Mouse (Mus musculus) intestine, embryonic 15.5 days (tissue): ENCODE results near the gene Gbe1. TPM values are rescaled to one million over a fixed set of nuclear protein-coding genes. Genes with fewer than 3 reads are reported as not detected.

ENCODE experiments used
- ATAC-seq: fragments of 200-750 bp; cut with Nextera tagmentation; 2 replicates; pipeline ENCODE4 v1.8.0; 2017; ENCODE audit warnings: moderate TSS enrichment, moderate library complexity
- H3K27ac ChIP-seq: fragments of 300-500 bp; sonication (generic); 2 replicates; pipeline ENCODE4 v1.5.1; 2015; ENCODE audit warnings: mild to moderate bottlenecking, inconsistent platforms
- H3K27me3 ChIP-seq: fragments of 300-500 bp; sonication (generic); replicated peaks from 2 replicates; pipeline ENCODE4 v1.6.1; 2015; ENCODE audit warnings: inconsistent platforms
- H3K36me3 ChIP-seq: fragments of 300-500 bp; sonication (generic); 2 replicates; pipeline ENCODE4 v1.6.1; 2015; ENCODE audit warnings: inconsistent platforms
- H3K4me1 ChIP-seq: fragments of 300-500 bp; sonication (generic); replicated peaks from 2 replicates; pipeline ENCODE4 v1.6.1; 2015; ENCODE audit warnings: inconsistent platforms
- H3K4me2 ChIP-seq: fragments of 300-500 bp; sonication (generic); replicated peaks from 2 replicates; pipeline ENCODE4 v1.6.1; 2015; ENCODE audit warnings: mild to moderate bottlenecking, inconsistent platforms
- H3K4me3 ChIP-seq: fragments of 300-500 bp; sonication (generic); replicated peaks from 2 replicates; pipeline ENCODE4 v1.5.1; 2015; ENCODE audit warnings: inconsistent platforms
- H3K9ac ChIP-seq: fragments of 300-500 bp; sonication (generic); 2 replicates; pipeline ENCODE4 v1.6.1; 2015; ENCODE audit warnings: inconsistent platforms
- H3K9me3 ChIP-seq: fragments of 300-500 bp; sonication (generic); 2 replicates; pipeline ENCODE4 v1.6.1; 2016; ENCODE audit warnings: inconsistent platforms
- WGBS: fragments of 180-500 bp; shearing (Covaris S2); methylation state at CpG from one replicate; pipeline ENCODE4 v1.1.7; 2015; 5-methylcytosine and 5-hydroxymethylcytosine counted together
- polyA plus RNA-seq: library from polyadenylated mRNA; unstranded; fragments of >200 nt; fragmentation: Nextera tagmentation; extraction: Ambion mirVana; gene quantifications from 2 replicates; pipeline ENCODE4 v1.2.1, GENCODE M21; 2015

Gene Gbe1
- 23.3 and 25.3 TPM in 2 replicates for polyA plus RNA-seq

- Histone ChIP-seq H3K4me3 (peak within 1 kb of the TSS; percentile 73), H3K4me2 (peak within 1 kb of the TSS; percentile 58), H3K36me3 (no peaks in the 10 kb centered on the region), H3K27me3 (no peaks in the 10 kb centered on the region), H3K4me1 (no peaks in the 10 kb centered on the region), H3K27ac (peak within 1 kb of the TSS; percentile 96), H3K9me3 (no peaks in the 10 kb centered on the region), H3K9ac (peak within 1 kb of the TSS; percentile 79)
- under 1% methylated on average over 69 of the region's 82 CpGs for WGBS
- ATAC-seq, result peak; percentile 99
These were observed at the start of gene Gbe1 for GRCm38 (mm10) chr16:70313886-70314577. Gbe1 (plus strand) TSS chr16:70313949.

GRCm38 (mm10) chr16:70310691-70311090 is 3.1 kb upstream of the Gbe1 start:
- no peaks in the 10 kb centered on the region for H3K4me1 ChIP-seq
- no peak overlapping the region for H3K9ac ChIP-seq
- no peaks in the 10 kb centered on the region for H3K36me3 ChIP-seq
- 83% methylated on average over 4 of the region's 4 CpGs for WGBS
- no peak overlapping the region for H3K27ac ChIP-seq
- no peak overlapping the region for H3K4me2 ChIP-seq
- H3K4me3 ChIP-seq, result no peak overlapping the region
- H3K9me3 ChIP-seq, result no peaks in the 10 kb centered on the region
- no peaks in the 10 kb centered on the region for H3K27me3 ChIP-seq
- ATAC-seq, result no peak

GRCm38 (mm10) chr16:70313496-70313885 is 258 bp upstream of the Gbe1 start:
- peak; percentile 9 for ATAC-seq
- no peaks in the 10 kb centered on the region for H3K36me3 ChIP-seq
- H3K27me3 ChIP-seq, result no peaks in the 10 kb centered on the region
- H3K9ac ChIP-seq, result peak overlapping the region; percentile 79
- H3K27ac ChIP-seq, result peak overlapping the region; percentile 96
- H3K4me3 ChIP-seq, result peak overlapping the region; percentile 73
- WGBS, result 2% methylated on average over 7 of the region's 7 CpGs
- no peaks in the 10 kb centered on the region for H3K4me1 ChIP-seq
- peak overlapping the region; percentile 58 for H3K4me2 ChIP-seq
- no peaks in the 10 kb centered on the region for H3K9me3 ChIP-seq

- H3K27me3 ChIP-seq, result no peaks in the 10 kb centered on the region
- no peak for ATAC-seq
- peak overlapping the region; percentile 96 for H3K27ac ChIP-seq
- H3K4me2 ChIP-seq, result peak overlapping the region; percentile 58
- H3K9me3 ChIP-seq, result no peaks in the 10 kb centered on the region
- peak overlapping the region; percentile 79 for H3K9ac ChIP-seq
- peak overlapping the region; percentile 73 for H3K4me3 ChIP-seq
- under 1% methylated on average over 9 of the region's 9 CpGs for WGBS
- no peaks in the 10 kb centered on the region for H3K4me1 ChIP-seq
- H3K36me3 ChIP-seq, result no peaks in the 10 kb centered on the region
These were observed 805 bp downstream of the Gbe1 start for GRCm38 (mm10) chr16:70314578-70314930.

- no peak for ATAC-seq
- 48% methylated on average over 3 of the region's 3 CpGs for WGBS
- H3K4me1 ChIP-seq, result no peaks in the 10 kb centered on the region
- no peaks in the 10 kb centered on the region for H3K27me3 ChIP-seq
- no peak overlapping the region for H3K27ac ChIP-seq
- H3K9me3 ChIP-seq, result no peaks in the 10 kb centered on the region
- H3K36me3 ChIP-seq, result no peaks in the 10 kb centered on the region
- no peak overlapping the region for H3K9ac ChIP-seq
- H3K4me2 ChIP-seq, result no peak overlapping the region
- no peak overlapping the region for H3K4me3 ChIP-seq
These were observed 1.5 kb downstream of the Gbe1 start for GRCm38 (mm10) chr16:70315261-70315660.

GRCm38 (mm10) chr16:70315862-70316390 is 2.2 kb downstream of the Gbe1 start:
- Histone ChIP-seq H3K4me2 (no peak overlapping the region), H3K36me3 (no peaks in the 10 kb centered on the region), H3K27ac (no peak overlapping the region), H3K27me3 (no peaks in the 10 kb centered on the region), H3K9me3 (no peaks in the 10 kb centered on the region), H3K4me3 (no peak overlapping the region), H3K4me1 (0 out of 2 replicates have a peak, but pooled peaks cover 3% of the 10 kb centered on the region), H3K9ac (no peak overlapping the region)
- no peak for ATAC-seq
- WGBS, result 90% methylated on average over 3 of the region's 3 CpGs

GRCm38 (mm10) chr16:70319388-70319787 is 5.6 kb downstream of the Gbe1 start:
- Histone ChIP-seq H3K36me3 (no peaks in the 10 kb centered on the region), H3K4me1 (0 out of 2 replicates have a peak, but pooled peaks cover 4% of the 10 kb centered on the region), H3K27me3 (no peaks in the 10 kb centered on the region), H3K4me3 (no peak overlapping the region), H3K9me3 (no peaks in the 10 kb centered on the region), H3K27ac (no peak overlapping the region), H3K9ac (no peak overlapping the region), H3K4me2 (no peak overlapping the region)
- 91% methylated on average over 6 of the region's 6 CpGs for WGBS
- ATAC-seq, result no peak

- H3K27me3 ChIP-seq, result no peaks in the 10 kb centered on the region
- no peak overlapping the region for H3K27ac ChIP-seq
- peak; percentile 66 for ATAC-seq
- H3K4me1 ChIP-seq, result 0 out of 2 replicates have a peak, but pooled peaks cover 4% of the 10 kb centered on the region
- H3K36me3 ChIP-seq, result no peaks in the 10 kb centered on the region
- H3K4me3 ChIP-seq, result no peak overlapping the region
- H3K9me3 ChIP-seq, result no peaks in the 10 kb centered on the region
- no peak overlapping the region for H3K4me2 ChIP-seq
- WGBS, result 50% methylated on average over 10 of the region's 10 CpGs
- H3K9ac ChIP-seq, result no peak overlapping the region
These were observed 7.0 kb downstream of the Gbe1 start for GRCm38 (mm10) chr16:70320612-70321280.

- ATAC-seq, result no peak
- WGBS, result 88% methylated on average over 9 of the region's 9 CpGs
- Histone ChIP-seq H3K4me3 (no peak overlapping the region), H3K9me3 (no peaks in the 10 kb centered on the region), H3K9ac (no peak overlapping the region), H3K27me3 (no peaks in the 10 kb centered on the region), H3K36me3 (no peaks in the 10 kb centered on the region), H3K4me1 (0 out of 2 replicates have a peak, but pooled peaks cover 3% of the 10 kb centered on the region), H3K27ac (no peak overlapping the region), H3K4me2 (no peak overlapping the region)
These were observed 12.7 kb downstream of the Gbe1 start for GRCm38 (mm10) chr16:70326339-70326948.

- H3K9me3 ChIP-seq, result no peaks in the 10 kb centered on the region
- no peaks in the 10 kb centered on the region for H3K27me3 ChIP-seq
- no peak overlapping the region for H3K9ac ChIP-seq
- 72% methylated on average over 6 of the region's 6 CpGs for WGBS
- no peaks in the 10 kb centered on the region for H3K36me3 ChIP-seq
- peak; percentile 58; the same call in 1 of the 2 replicates for ATAC-seq
- 0 out of 2 replicates have a peak, but pooled peaks cover 3% of the 10 kb centered on the region for H3K4me1 ChIP-seq
- no peak overlapping the region for H3K4me3 ChIP-seq
- H3K27ac ChIP-seq, result no peak overlapping the region
- no peak overlapping the region for H3K4me2 ChIP-seq
These were observed 14.8 kb downstream of the Gbe1 start for GRCm38 (mm10) chr16:70328566-70328965.

GRCm38 (mm10) chr16:70329036-70329435 is 15.3 kb downstream of the Gbe1 start:
- Histone ChIP-seq H3K4me2 (no peak overlapping the region), H3K36me3 (no peaks in the 10 kb centered on the region), H3K27me3 (no peaks in the 10 kb centered on the region), H3K4me1 (0 out of 2 replicates have a peak, but pooled peaks cover 3% of the 10 kb centered on the region), H3K9me3 (no peaks in the 10 kb centered on the region), H3K27ac (no peak overlapping the region), H3K9ac (no peak overlapping the region), H3K4me3 (no peak overlapping the region)
- 62% methylated on average over 10 of the region's 10 CpGs for WGBS
- ATAC-seq, result peak; percentile 23; the same call in 1 of the 2 replicates

GRCm38 (mm10) chr16:70329471-70329870 is 15.7 kb downstream of the Gbe1 start:
- no peak overlapping the region for H3K4me3 ChIP-seq
- H3K9me3 ChIP-seq, result no peaks in the 10 kb centered on the region
- H3K4me1 ChIP-seq, result 0 out of 2 replicates have a peak, but pooled peaks cover 3% of the 10 kb centered on the region
- no peak overlapping the region for H3K27ac ChIP-seq
- no peaks in the 10 kb centered on the region for H3K27me3 ChIP-seq
- no peaks in the 10 kb centered on the region for H3K36me3 ChIP-seq
- H3K9ac ChIP-seq, result no peak overlapping the region
- 36% methylated on average over 6 of the region's 6 CpGs for WGBS
- no peak overlapping the region for H3K4me2 ChIP-seq
- ATAC-seq, result peak; percentile 77
